Mouse (Mus musculus) kidney, adult 2 months (tissue): ENCODE data around the gene Fuz.

ENCODE experiments used
- CTCF ChIP-seq: fragments of 200-500 bp; conservative IDR thresholded peaks from 2 replicates; pipeline ENCODE4 v1.5.1; 2011; ENCODE audit warnings: low read depth, mild to moderate bottlenecking, control low read depth, low read length, moderate library complexity, mixed read lengths; ENCODE audit not compliant: insufficient read depth, insufficient read length
- POLR2A ChIP-seq: fragments of 200-500 bp; IDR thresholded peaks from one replicate; pipeline ENCODE4 v1.6.1; 2011; ENCODE audit warnings: low read depth, low read length, control low read depth

DNA sequence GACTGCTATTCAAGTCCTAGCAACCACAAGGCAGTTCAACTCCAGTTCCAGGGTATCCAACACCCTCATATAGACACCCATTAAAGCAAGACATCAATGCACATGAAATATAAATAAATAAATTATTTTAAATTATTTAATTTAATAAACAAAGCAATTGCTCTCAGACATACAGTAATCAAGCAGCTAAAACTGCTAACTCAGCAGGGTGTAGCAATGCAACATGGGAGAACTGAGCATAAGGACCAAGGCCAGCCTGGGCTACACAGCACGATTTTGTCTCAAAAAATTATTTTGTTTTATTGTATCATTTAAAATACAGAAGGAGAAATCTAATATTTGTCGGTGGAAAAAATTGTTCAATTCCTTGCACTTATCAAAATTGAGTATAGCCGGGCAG is 1.7 kb upstream of the Fuz start:
- TF ChIP-seq CTCF: no peak
- TF ChIP-seq POLR2A: no peak
